Mouse (Mus musculus): ENCODE measurements around the gene Ccdc186. TPM values are rescaled to one million over a fixed set of nuclear protein-coding genes. Genes with fewer than 3 reads are reported as not detected.

Gene Ccdc186
- total RNA-seq (2012; rRNA removed) (3.4 and 4.2 TPM in 2 replicates), total RNA-seq (2014; rRNA removed) (2.2 and 2.7 TPM in 2 replicates), polyA plus RNA-seq (2012; ENCODE audit: insufficient read length, low read depth) (7.5 and 8.6 TPM in 2 replicates)

DNA sequence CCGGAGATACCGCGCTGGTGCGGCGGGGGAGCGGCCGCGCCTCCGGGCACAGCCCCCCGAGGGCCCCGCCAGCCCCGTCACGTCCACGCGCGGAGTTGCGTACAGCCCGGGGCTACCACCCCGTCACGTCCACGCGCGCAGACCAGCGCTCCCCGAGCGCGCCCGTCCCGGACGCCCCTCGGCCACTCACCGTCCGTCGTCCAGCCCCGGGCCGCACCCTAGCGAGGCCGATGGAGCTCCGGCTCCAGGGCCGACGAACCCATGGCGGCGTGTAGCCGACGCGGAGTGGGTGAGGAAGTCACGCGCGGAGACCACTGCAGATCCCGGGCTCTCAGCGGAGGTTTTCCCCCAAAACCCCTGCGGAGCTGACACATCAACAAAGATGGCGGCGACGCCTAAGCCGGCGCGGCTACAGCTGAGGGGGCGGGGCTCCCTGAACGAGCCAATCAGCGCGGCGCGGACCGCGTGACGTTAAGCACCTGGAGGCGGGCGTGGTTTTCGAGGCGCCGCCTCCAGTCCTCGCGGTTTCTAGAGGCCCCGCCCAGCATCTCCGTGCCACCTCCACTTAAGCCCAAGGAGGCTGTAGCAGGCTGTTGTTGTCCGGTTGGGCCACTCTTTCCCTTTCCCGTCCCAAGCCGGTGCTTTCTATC is at the start of gene Ccdc186:
Gene Ccdc186, minus strand, starts transcription at position 393 of the 650 bp plus-strand sequence.
- TF ChIP-seq MAFK (IDR thresholded peaks at IDR 0.05; ENCODE audit: insufficient replicate concordance, low read length): no peak
- TF ChIP-seq ELF1 (IDR thresholded peaks at IDR 0.05; ENCODE audit: low read depth, low read length): peak; percentile 31; the same call in 1 of the 2 replicates
- peak; percentile 46; the same call in 1 of the 2 replicates for TF ChIP-seq TCF12 (IDR thresholded peaks at IDR 0.05; ENCODE audit: low read depth, low read length)
- TF ChIP-seq E2F4 (IDR thresholded peaks at IDR 0.05; ENCODE audit: insufficient replicate concordance, low read depth, low read length): no peak
- TF ChIP-seq HCFC1 (IDR thresholded peaks at IDR 0.05; ENCODE audit: low read depth, low read length): peak; percentile 53
- TF ChIP-seq RCOR1 (conservative IDR thresholded peaks at IDR 0.05; ENCODE audit: low read depth, low read length): no peak
- TF ChIP-seq MAZ (IDR thresholded peaks at IDR 0.05; ENCODE audit: low read depth, low read length): no peak
- 0 out of 2 replicates have a peak, but pooled peaks have one; percentile 52 for TF ChIP-seq MAX (IDR thresholded peaks at IDR 0.05; ENCODE audit: low read length)
- no peak for TF ChIP-seq ZC3H11A (IDR thresholded peaks at IDR 0.05; ENCODE audit: low read depth, low read length)
- no peak for TF ChIP-seq ZKSCAN1 (IDR thresholded peaks at IDR 0.05; ENCODE audit: borderline replicate concordance, low read depth, low read length)
- no peak for TF ChIP-seq MEF2A (IDR thresholded peaks at IDR 0.05; ENCODE audit: borderline replicate concordance, low read depth, low read length)
- no peak for TF ChIP-seq JUND (conservative IDR thresholded peaks at IDR 0.05; ENCODE audit: low read depth, low read length)
- peak; percentile 26; the same call in 1 of the 2 replicates for TF ChIP-seq BHLHE40 (IDR thresholded peaks at IDR 0.05; ENCODE audit: low read depth, low read length)
- 0 out of 2 replicates have a peak, but pooled peaks have one; percentile 22 for TF ChIP-seq MYC (IDR thresholded peaks at IDR 0.05; ENCODE audit: low read depth, low read length)
- peak; percentile 25; the same call in 1 of the 2 replicates for TF ChIP-seq CHD2 (IDR thresholded peaks at IDR 0.05; ENCODE audit: low read length)
- peak; percentile 72 for TF ChIP-seq NELFE (IDR thresholded peaks at IDR 0.05; ENCODE audit: low read depth, low read length)
- TF ChIP-seq GABPA (IDR thresholded peaks at IDR 0.05; ENCODE audit: insufficient replicate concordance, low read depth, low read length): no peak
- no peak; the same call in 1 of the 2 replicates for TF ChIP-seq USF2 (conservative IDR thresholded peaks at IDR 0.05; ENCODE audit: low read depth, low read length)
- TF ChIP-seq USF1 (IDR thresholded peaks at IDR 0.05; ENCODE audit: low read depth, low read length): peak; percentile 44
- TF ChIP-seq NRF1 (IDR thresholded peaks at IDR 0.05; ENCODE audit: low read depth, low read length): peak; percentile 53; the same call in 1 of the 2 replicates
- TF ChIP-seq EP300 (IDR thresholded peaks at IDR 0.05; ENCODE audit: low read length): no peak
- no peak for TF ChIP-seq PAX5 (IDR thresholded peaks at IDR 0.05; ENCODE audit: low read length)
- TF ChIP-seq KAT2A (IDR thresholded peaks at IDR 0.05; ENCODE audit: insufficient replicate concordance, low read length): no peak
- TF ChIP-seq UBTF (IDR thresholded peaks at IDR 0.05; ENCODE audit: low read depth, low read length): peak; percentile 30; the same call in 1 of the 2 replicates
- peak; percentile 60 for TF ChIP-seq MXI1 (IDR thresholded peaks at IDR 0.05; ENCODE audit: low read depth, low read length)
- TF ChIP-seq ZMIZ1 (IDR thresholded peaks at IDR 0.05; ENCODE audit: low read depth, low read length): peak; percentile 46; the same call in 1 of the 2 replicates
- TF ChIP-seq CHD1 (IDR thresholded peaks at IDR 0.05; ENCODE audit: low read depth, low read length): no peak
- TF ChIP-seq SMC3 (IDR thresholded peaks at IDR 0.05; ENCODE audit: low read depth, low read length): no peak
- TF ChIP-seq JUN (IDR thresholded peaks at IDR 0.05; ENCODE audit: insufficient read depth, low read depth, low read length): no peak
- TF ChIP-seq IRF4 (IDR thresholded peaks at IDR 0.05; ENCODE audit: low read depth, low read length): no peak; the same call in 1 of the 2 replicates
- peak; percentile 67 for TF ChIP-seq TBP (conservative IDR thresholded peaks at IDR 0.05; ENCODE audit: low read depth, low read length)
- TF ChIP-seq SIN3A (IDR thresholded peaks at IDR 0.05; ENCODE audit: low read length): peak; percentile 74; the same call in 1 of the 2 replicates
- TF ChIP-seq CTCF (conservative IDR thresholded peaks at IDR 0.05 in 1 of 2, IDR thresholded peaks at IDR 0.05 in 1 of 2; ENCODE audit: low read depth in 2 of 2, low read length in 2 of 2): no peak
- peak; percentile 74 for TF ChIP-seq POLR2A (IDR thresholded peaks at IDR 0.05; ENCODE audit: low read depth, low read length)
- TF ChIP-seq POLR2AphosphoS2 (IDR thresholded peaks at IDR 0.05; ENCODE audit: low read depth, low read length): 0 out of 2 replicates have a peak, but pooled peaks have one; percentile 29
- no peak for TF ChIP-seq RAD21 (IDR thresholded peaks at IDR 0.05; ENCODE audit: low read depth, low read length)
- no peak for TF ChIP-seq ZNF384 (IDR thresholded peaks at IDR 0.05; ENCODE audit: low read depth, low read length)
- no peak for TF ChIP-seq ETS1 (conservative IDR thresholded peaks at IDR 0.05; ENCODE audit: low read depth, low read length)
- Histone ChIP-seq H3K4me1 (ENCODE audit: control insufficient read depth in 1 of 2, insufficient read depth in 2 of 2) (peaks cover 2 to 27% of the 10 kb centered on the region in 2 experiments; a peak in 2 of 4 replicates), H3K27me3 (replicated peaks) (peaks cover 2% of the 10 kb centered on the region), H3K36me3 (replicated peaks in 1 of 2; ENCODE audit: control insufficient read depth in 1 of 2, insufficient read depth in 1 of 2, low read length in 1 of 2) (peaks cover 0 to 8% of the 10 kb centered on the region in 2 experiments), H3K4me2 (ENCODE audit: insufficient read depth, low read depth, poor library complexity, severe bottlenecking) (peak within 1 kb of the TSS; percentile 91), H3K27ac (ENCODE audit: insufficient read depth, low read depth) (no peak within 1 kb of the TSS), H3K9ac (ENCODE audit: insufficient read depth, low read depth) (peak within 1 kb of the TSS; percentile 79), H3K4me3 (replicated peaks in 1 of 3; ENCODE audit: low read depth in 2 of 3, low read length in 2 of 3, poor library complexity in 1 of 3) (peak within 1 kb of the TSS; percentile 84 to 98 (median 98)), H3K79me2 (replicated peaks; ENCODE audit: control insufficient read depth, extremely low read depth, insufficient read depth, poor library complexity, severe bottlenecking) (peaks cover 6% of the 10 kb centered on the region; the same call in 1 of the 2 replicates), H3K9me3 (replicated peaks; ENCODE audit: low read length) (no peaks in the 10 kb centered on the region)
- in situ Hi-C loops (cut with MboI; ENCODE audit: low pct_ligation_motif_present, low pct_unique_long_range_greater_than_20kb, low sequenced_read_pairs) (no loop called here), dilution Hi-C loops (cut with MboI; ENCODE audit: extremely low pct_ligation_motif_present, extremely low pct_unique_long_range_greater_than_20kb, low sequenced_read_pairs) (no loop called here)
- DNase-seq (ENCODE audit: extremely low read depth): peak; percentile 91

All from CH12.LX (cell line).